Mouse (Mus musculus) hindbrain, embryonic 15.5 days (tissue): Measurements from ENCODE around the gene Ttc29. TPM values are rescaled to one million over a fixed set of nuclear protein-coding genes. Genes with fewer than 3 reads are reported as not detected.
A peak's percentile ranks its signal among the peaks of the same experiment; 100 is the strongest.

Experiments
- ATAC-seq: fragments of 200-750 bp; cut with Nextera tagmentation; 2 replicates; pipeline ENCODE4 v1.8.0; 2017; ENCODE audit warnings: low read depth, moderate number of reproducible peaks, moderate TSS enrichment; ENCODE audit not compliant: low FRiP score
- H3K27ac ChIP-seq: fragments of 300-500 bp; sonication (generic); replicated peaks from 2 replicates; pipeline ENCODE4 v1.5.1; 2015; ENCODE audit warnings: mild to moderate bottlenecking, inconsistent platforms
- H3K27me3 ChIP-seq: fragments of 300-500 bp; sonication (generic); 2 replicates; pipeline ENCODE4 v1.6.1; 2015; ENCODE audit warnings: control low read depth, inconsistent platforms
- H3K36me3 ChIP-seq: fragments of 300-500 bp; sonication (generic); 2 replicates; pipeline ENCODE4 v1.6.1; 2015; ENCODE audit warnings: control low read depth, inconsistent platforms
- H3K4me1 ChIP-seq: fragments of 300-500 bp; sonication (generic); replicated peaks from 2 replicates; pipeline ENCODE4 v1.6.1; 2015; ENCODE audit warnings: control low read depth, inconsistent platforms
- H3K4me2 ChIP-seq: fragments of 300-500 bp; sonication (generic); 2 replicates; pipeline ENCODE4 v1.6.1; 2015; ENCODE audit warnings: moderate library complexity, mild to moderate bottlenecking, inconsistent platforms
- H3K4me3 ChIP-seq: fragments of 300-500 bp; sonication (generic); 2 replicates; pipeline ENCODE4 v1.5.1; 2015; ENCODE audit warnings: mild to moderate bottlenecking, inconsistent platforms
- H3K9ac ChIP-seq: fragments of 300-500 bp; sonication (generic); 2 replicates; pipeline ENCODE4 v1.6.1; 2015; ENCODE audit warnings: inconsistent platforms
- H3K9me3 ChIP-seq: fragments of 300-500 bp; sonication (generic); 2 replicates; pipeline ENCODE4 v1.6.1; 2016; ENCODE audit warnings: control low read depth, inconsistent platforms
- whole genome bisulfite sequencing: fragments of 180-500 bp; shearing (Covaris S2); methylation state at CpG from one replicate; pipeline ENCODE4 v1.1.7; 2015; 5-methylcytosine and 5-hydroxymethylcytosine counted together
- polyA plus RNA-seq: library from polyadenylated mRNA; unstranded; fragments of >200 nt; fragmentation: Nextera tagmentation; extraction: Ambion mirVana; gene quantifications from 2 replicates; pipeline ENCODE4 v1.2.1, GENCODE M21; 2015

Gene Ttc29
- polyA plus RNA-seq, 1 experiment from 2014 or later: 1.2 TPM

- Histone ChIP-seq H3K27ac (no peak overlapping the region), H3K36me3 (no peaks in the 10 kb centered on the region), H3K4me3 (no peak overlapping the region), H3K27me3 (no peaks in the 10 kb centered on the region), H3K9me3 (no peaks in the 10 kb centered on the region), H3K4me2 (no peak overlapping the region), H3K4me1 (0 out of 2 replicates have a peak, but pooled peaks cover 9% of the 10 kb centered on the region), H3K9ac (no peak overlapping the region)
- WGBS: 71% methylated on average over 4 of the region's 4 CpGs
- ATAC-seq: no peak
These were observed 129.1 kb downstream of the Ttc29 start for GRCm38 (mm10) chr8:78342151-78342550.

- WGBS: 59% methylated on average over 2 of the region's 2 CpGs
- no peak overlapping the region for H3K9ac ChIP-seq
- H3K9me3 ChIP-seq: no peaks in the 10 kb centered on the region
- H3K4me3 ChIP-seq: no peak overlapping the region
- H3K4me1 ChIP-seq: 0 out of 2 replicates have a peak, but pooled peaks cover 9% of the 10 kb centered on the region
- no peak for ATAC-seq
- H3K27ac ChIP-seq: no peak overlapping the region
- no peaks in the 10 kb centered on the region for H3K36me3 ChIP-seq
- no peaks in the 10 kb centered on the region for H3K27me3 ChIP-seq
- no peak overlapping the region for H3K4me2 ChIP-seq
These were observed 130.9 kb downstream of the Ttc29 start for GRCm38 (mm10) chr8:78344006-78344405.

DNA sequence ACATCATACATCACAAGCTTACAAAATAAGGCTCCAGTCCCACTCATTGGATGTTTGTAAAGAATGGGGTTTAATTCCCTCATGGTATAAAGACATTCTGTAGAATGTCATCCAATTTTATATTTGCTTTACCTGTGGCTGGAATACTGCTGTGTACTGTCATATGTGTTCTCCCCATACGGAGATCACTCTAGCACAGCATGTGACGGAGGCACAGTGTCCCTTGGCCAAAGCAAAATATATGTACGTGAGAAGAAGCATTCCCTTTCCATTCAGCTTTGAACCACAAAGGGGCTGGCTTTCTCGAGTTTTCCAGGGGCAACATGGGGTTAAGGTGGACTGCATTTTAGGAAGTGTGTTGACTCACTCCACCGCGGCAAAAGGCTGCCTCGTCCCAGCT, 132.6 kb downstream of the Ttc29 start:
- Histone ChIP-seq H3K27me3 (no peaks in the 10 kb centered on the region), H3K9ac (no peak overlapping the region), H3K4me2 (peak overlapping the region; percentile 42), H3K36me3 (no peaks in the 10 kb centered on the region), H3K9me3 (no peaks in the 10 kb centered on the region), H3K4me3 (0 out of 2 replicates have a peak overlapping the region, but pooled peaks have one; percentile 2), H3K4me1 (0 out of 2 replicates have a peak, but pooled peaks cover 9% of the 10 kb centered on the region), H3K27ac (no peak overlapping the region)
- peak; percentile 46; the same call in 1 of the 2 replicates for ATAC-seq
- 33% methylated on average over 7 of the region's 7 CpGs for WGBS

DNA sequence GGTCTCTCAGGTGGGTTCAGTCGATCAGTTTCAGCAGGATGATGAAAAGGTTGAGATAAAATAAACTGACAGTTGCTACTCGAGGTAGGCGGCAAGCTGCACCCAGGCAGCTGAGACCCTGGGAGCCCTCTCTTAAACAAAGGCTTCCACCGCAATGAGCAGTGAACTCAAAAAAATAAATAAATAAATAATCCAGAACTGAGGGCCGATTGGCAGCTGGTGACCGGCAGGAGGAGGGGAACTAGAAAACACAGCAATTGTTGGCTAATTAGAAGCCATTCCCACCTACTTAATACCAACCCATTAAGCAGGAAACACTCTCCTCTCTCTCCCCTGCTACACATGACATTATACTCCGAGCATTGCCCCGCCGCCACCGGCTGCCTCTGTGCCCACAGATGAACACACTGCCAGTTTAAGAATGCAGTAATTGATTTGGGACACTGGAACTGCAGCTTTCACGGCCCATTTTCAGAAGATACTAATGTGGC, 133.1 kb downstream of the Ttc29 start:
- H3K9me3 ChIP-seq: no peaks in the 10 kb centered on the region
- WGBS: 12% methylated on average over 11 of the region's 11 CpGs
- peak overlapping the region; percentile 42 for H3K4me2 ChIP-seq
- H3K4me3 ChIP-seq: 0 out of 2 replicates have a peak overlapping the region, but pooled peaks have one; percentile 2
- peak; percentile 86 for ATAC-seq
- no peak overlapping the region for H3K9ac ChIP-seq
- no peak overlapping the region for H3K27ac ChIP-seq
- 0 out of 2 replicates have a peak, but pooled peaks cover 9% of the 10 kb centered on the region for H3K4me1 ChIP-seq
- no peaks in the 10 kb centered on the region for H3K27me3 ChIP-seq
- H3K36me3 ChIP-seq: no peaks in the 10 kb centered on the region

DNA sequence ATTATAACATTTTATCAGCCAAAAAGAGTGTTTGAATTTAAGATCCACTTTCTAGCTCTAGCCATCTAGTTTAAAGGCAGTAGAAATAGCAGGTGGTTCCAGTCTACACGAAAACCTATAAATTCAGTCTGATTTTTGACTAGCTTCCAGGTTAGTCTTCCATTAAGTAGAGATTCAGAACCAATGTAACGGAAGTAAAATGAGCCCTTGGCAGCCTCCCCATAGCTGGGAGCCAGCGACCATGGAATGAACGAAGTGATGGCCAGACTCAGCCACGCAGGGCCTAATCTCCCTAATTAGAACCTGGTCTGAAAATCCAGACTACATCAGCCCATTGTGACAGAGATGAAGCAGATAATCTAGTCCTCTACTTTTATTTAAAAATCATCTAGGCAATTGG, 140.8 kb downstream of the Ttc29 start:
- H3K4me1 ChIP-seq: no peaks in the 10 kb centered on the region
- no peaks in the 10 kb centered on the region for H3K36me3 ChIP-seq
- H3K9ac ChIP-seq: no peak overlapping the region
- H3K4me3 ChIP-seq: no peak overlapping the region
- ATAC-seq: no peak
- no peaks in the 10 kb centered on the region for H3K9me3 ChIP-seq
- H3K27me3 ChIP-seq: no peaks in the 10 kb centered on the region
- no peak overlapping the region for H3K4me2 ChIP-seq
- 65% methylated on average over 5 of the region's 5 CpGs for WGBS
- H3K27ac ChIP-seq: no peak overlapping the region

DNA sequence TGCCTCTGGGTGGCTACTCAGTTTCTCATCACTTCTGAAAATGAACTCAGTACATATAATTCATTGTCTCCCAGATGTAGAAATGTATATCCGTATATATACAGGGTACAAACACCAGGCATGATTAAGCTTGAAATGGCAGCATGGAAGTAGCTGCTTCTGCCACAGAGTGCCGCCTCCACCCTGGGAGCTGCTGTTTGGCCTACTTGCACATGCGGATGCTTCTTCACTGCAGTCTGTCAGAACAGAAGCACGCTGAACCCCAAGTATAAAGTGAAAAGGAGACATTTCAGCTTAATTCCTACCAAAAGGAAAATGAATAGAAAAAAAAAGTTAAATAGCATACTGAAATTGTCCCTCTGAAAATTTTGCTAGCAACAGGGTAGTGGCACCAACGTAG, 141.7 kb downstream of the Ttc29 start:
- Histone ChIP-seq H3K27ac (no peak overlapping the region), H3K4me1 (no peaks in the 10 kb centered on the region), H3K9ac (no peak overlapping the region), H3K9me3 (no peaks in the 10 kb centered on the region), H3K4me2 (no peak overlapping the region), H3K27me3 (no peaks in the 10 kb centered on the region), H3K36me3 (no peaks in the 10 kb centered on the region), H3K4me3 (no peak overlapping the region)
- 86% methylated on average over 5 of the region's 5 CpGs for WGBS
- ATAC-seq: no peak

DNA sequence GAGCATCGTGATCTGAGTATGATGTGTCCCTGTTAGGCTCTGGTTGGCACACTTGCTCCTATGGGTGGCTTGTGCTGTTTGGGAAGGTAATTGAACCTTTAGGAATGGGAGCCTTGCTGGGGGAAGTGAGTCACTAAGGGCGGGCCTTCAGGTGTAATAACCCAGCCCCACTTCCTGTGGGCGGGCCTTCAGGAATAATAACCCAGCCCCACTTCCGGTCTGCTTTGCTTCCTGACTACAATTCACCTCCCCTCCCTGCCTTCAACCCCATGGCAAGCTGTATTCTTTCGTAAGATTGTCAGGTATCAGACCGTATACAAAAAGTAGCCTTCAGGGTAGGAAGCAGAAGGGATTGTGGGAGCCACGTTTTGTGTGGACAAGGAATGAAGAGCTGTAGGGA, 177.7 kb downstream of the Ttc29 start:
- H3K9ac ChIP-seq: no peak overlapping the region
- 92% methylated on average over 7 of the region's 7 CpGs for WGBS
- no peaks in the 10 kb centered on the region for H3K27me3 ChIP-seq
- ATAC-seq: no peak
- H3K36me3 ChIP-seq: no peaks in the 10 kb centered on the region
- H3K27ac ChIP-seq: no peak overlapping the region
- H3K4me2 ChIP-seq: no peak overlapping the region
- no peaks in the 10 kb centered on the region for H3K9me3 ChIP-seq
- H3K4me1 ChIP-seq: no peaks in the 10 kb centered on the region
- no peak overlapping the region for H3K4me3 ChIP-seq

DNA sequence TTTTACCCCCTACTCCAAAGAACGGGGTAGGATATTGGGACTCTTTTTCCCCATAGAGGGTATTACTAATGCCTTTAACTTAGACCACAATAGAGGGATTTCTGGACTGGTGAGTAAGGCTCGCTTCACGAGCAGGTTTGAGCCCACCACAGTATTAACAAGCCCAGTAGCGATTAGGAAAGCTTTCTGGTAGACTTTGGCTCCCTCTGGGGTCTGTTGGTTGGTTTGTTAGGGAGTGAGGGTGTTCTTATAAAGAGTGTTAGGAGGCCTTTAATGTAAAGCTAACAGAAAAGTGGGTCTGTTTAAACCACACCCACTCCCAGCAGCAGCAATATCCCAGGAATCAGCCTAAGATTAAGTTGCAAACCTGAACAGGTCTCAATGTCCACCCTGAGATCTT, 206.2 kb downstream of the Ttc29 start:
- Histone ChIP-seq H3K4me2 (peak overlapping the region; percentile 58), H3K4me1 (peaks cover 16% of the 10 kb centered on the region), H3K9me3 (no peaks in the 10 kb centered on the region), H3K36me3 (no peaks in the 10 kb centered on the region), H3K27ac (no peak overlapping the region), H3K4me3 (no peak overlapping the region), H3K9ac (no peak overlapping the region), H3K27me3 (peaks cover 44% of the 10 kb centered on the region)
- ATAC-seq: peak; percentile 61; the same call in 1 of the 2 replicates
- 35% methylated on average over 4 of the region's 4 CpGs for WGBS

- peak; percentile 56 for ATAC-seq
- peaks cover 50% of the 10 kb centered on the region for H3K27me3 ChIP-seq
- H3K36me3 ChIP-seq: no peaks in the 10 kb centered on the region
- H3K9me3 ChIP-seq: no peaks in the 10 kb centered on the region
- H3K4me1 ChIP-seq: peaks cover 16% of the 10 kb centered on the region
- peak overlapping the region; percentile 58 for H3K4me2 ChIP-seq
- peak overlapping the region; percentile 30 for H3K4me3 ChIP-seq
- WGBS: under 1% methylated on average over 19 of the region's 19 CpGs
- H3K9ac ChIP-seq: no peak overlapping the region
- H3K27ac ChIP-seq: no peak overlapping the region
These were observed 207.0 kb downstream of the Ttc29 start for GRCm38 (mm10) chr8:78420101-78420503.

DNA sequence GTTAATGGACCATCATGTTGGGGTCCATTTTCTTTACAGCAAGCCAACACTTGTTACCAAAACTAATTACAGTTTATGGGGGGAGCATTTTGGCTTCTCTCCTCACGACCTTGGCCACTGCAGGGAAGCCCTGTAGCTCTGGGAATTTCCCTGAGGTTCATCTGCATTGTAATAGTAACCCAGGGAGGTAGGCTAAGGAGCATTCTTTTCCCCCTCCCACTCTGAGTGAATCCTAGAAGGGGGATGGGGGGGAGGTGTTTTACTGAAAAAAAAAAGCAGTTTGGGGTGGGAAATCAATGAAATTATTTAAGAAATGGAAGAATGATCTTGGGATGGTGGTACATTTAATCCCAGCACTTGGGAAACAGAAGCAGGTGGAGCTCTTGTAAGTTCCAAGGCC, 210.8 kb downstream of the Ttc29 start:
- WGBS: 3% methylated on average over 1 of the region's 1 CpGs
- H3K27ac ChIP-seq: no peak overlapping the region
- H3K4me3 ChIP-seq: no peak overlapping the region
- no peak for ATAC-seq
- H3K27me3 ChIP-seq: peaks cover 69% of the 10 kb centered on the region
- H3K9me3 ChIP-seq: no peaks in the 10 kb centered on the region
- peaks cover 29% of the 10 kb centered on the region for H3K4me1 ChIP-seq
- H3K9ac ChIP-seq: no peak overlapping the region
- H3K4me2 ChIP-seq: no peak overlapping the region
- H3K36me3 ChIP-seq: no peaks in the 10 kb centered on the region

DNA sequence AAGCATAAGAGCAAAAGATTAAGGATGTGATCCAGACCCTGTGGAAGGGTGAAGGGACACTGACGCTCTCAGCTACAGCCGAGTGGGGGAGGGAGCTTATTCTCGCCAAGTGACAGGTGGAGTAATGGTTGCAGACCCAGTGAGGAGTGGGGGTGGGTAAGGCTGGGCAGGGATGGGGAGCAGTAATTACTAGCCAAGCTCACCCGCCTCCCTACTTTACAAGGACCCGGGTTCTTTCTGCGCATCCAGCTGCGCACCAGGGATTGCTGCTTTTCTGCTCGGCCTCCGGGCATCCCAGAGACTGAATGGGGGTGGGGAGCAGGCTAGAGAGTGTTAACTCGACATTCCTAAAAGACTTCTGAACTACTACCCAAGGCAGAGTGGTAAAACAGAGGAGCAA, 213.4 kb downstream of the Ttc29 start:
- peak overlapping the region; percentile 7; the same call in 1 of the 2 replicates for H3K4me3 ChIP-seq
- WGBS: 0% methylated on average over 10 of the region's 10 CpGs
- peak overlapping the region; percentile 43 for H3K4me2 ChIP-seq
- no peaks in the 10 kb centered on the region for H3K9me3 ChIP-seq
- H3K4me1 ChIP-seq: peaks cover 13% of the 10 kb centered on the region
- H3K27ac ChIP-seq: no peak overlapping the region
- ATAC-seq: peak; percentile 68; the same call in 1 of the 2 replicates
- H3K27me3 ChIP-seq: peaks cover 75% of the 10 kb centered on the region
- no peak overlapping the region for H3K9ac ChIP-seq
- no peaks in the 10 kb centered on the region for H3K36me3 ChIP-seq

DNA sequence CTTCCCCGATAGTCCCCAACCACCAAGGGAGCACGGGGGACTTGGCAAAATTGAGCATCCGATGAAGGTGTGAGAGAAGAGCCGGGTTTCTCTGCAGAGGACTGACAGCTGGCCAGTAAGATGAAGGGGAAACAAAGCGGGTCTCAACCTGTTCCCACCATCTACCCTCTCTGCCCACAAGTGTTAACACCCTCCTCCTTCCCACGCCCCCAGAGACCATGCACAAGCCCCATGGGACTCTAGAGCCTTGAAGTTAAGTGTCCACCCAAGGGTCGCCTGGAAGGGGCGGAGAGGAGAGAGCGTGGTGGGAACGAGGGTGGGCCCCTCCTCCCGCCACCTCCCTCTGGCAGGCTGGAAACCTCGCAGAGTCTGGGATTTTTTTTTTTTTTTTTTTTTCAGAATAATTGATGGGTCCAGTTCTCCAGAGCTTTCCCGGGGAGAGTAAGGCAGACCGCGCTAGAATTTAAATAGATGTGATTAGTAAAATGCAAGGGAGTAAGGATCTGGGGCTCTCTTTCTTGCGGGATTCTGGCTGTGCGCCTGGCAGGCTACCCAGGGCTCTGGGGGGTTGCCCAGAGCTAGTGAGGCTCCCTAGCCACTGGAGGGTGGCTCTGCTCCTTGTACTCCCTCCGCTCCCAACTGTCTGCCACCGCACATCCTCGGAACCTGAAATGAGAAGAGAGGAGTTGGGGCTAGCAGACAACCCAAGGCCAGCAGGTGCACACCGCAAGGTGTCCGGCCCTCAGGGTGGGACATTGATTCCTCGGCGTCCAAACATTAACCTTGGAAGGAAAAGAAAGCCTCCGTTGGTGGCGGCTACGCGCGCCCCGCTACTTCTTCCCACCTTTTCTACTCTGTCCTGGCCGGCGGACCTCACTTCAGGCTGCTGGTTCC, 214.0 kb downstream of the Ttc29 start:
- Histone ChIP-seq H3K9me3 (no peaks in the 10 kb centered on the region), H3K4me1 (peaks cover 13% of the 10 kb centered on the region), H3K27me3 (peaks cover 76% of the 10 kb centered on the region), H3K4me2 (peak overlapping the region; percentile 43), H3K27ac (peak overlapping the region; percentile 27; the same call in 1 of the 2 replicates), H3K36me3 (no peaks in the 10 kb centered on the region), H3K4me3 (peak overlapping the region; percentile 7), H3K9ac (no peak overlapping the region)
- peak; percentile 56 for ATAC-seq
- under 1% methylated on average over 32 of the region's 32 CpGs for WGBS
